Mouse (Mus musculus) induced T-regulatory cell, adult 2 months (primary cell): Measurements from ENCODE around the gene Gm49354.

Experiments used
- DNase-seq: peaks from one replicate; pipeline ENCODE4 v3.0.0-alpha.2; 2012; ENCODE audit warnings: low read depth

Gm49354 gene

GRCm38 (mm10) chr13:59782145-59782544 is at the start of gene Gm49354:
Gm49354 (minus strand) TSS chr13:59782245.
- DNase-seq, result no peak

- no peak for DNase-seq
These were observed 43.9 kb upstream of the Gm49354 start for GRCm38 (mm10) chr13:59825966-59826365.

GRCm38 (mm10) chr13:59822507-59823462 is 40.7 kb upstream of the Gm49354 start, which contains the start of gene Tut7:
Tut7 (minus strand) TSS chr13:59823147.
- peak; percentile 97 for DNase-seq

GRCm38 (mm10) chr13:59820836-59821235 is 38.8 kb upstream of the Gm49354 start:
- peak; percentile 25 for DNase-seq

GRCm38 (mm10) chr13:59820114-59820513 is 38.1 kb upstream of the Gm49354 start:
- peak; percentile 45 for DNase-seq

- no peak for DNase-seq
These were observed 35.3 kb upstream of the Gm49354 start for GRCm38 (mm10) chr13:59817352-59817751.

GRCm38 (mm10) chr13:59814109-59814591 is 32.1 kb upstream of the Gm49354 start:
- no peak for DNase-seq

GRCm38 (mm10) chr13:59811581-59811980 is 29.5 kb upstream of the Gm49354 start:
- no peak for DNase-seq

- DNase-seq, result no peak
These were observed 19.0 kb upstream of the Gm49354 start for GRCm38 (mm10) chr13:59801000-59801399.

- DNase-seq, result no peak
These were observed 18.0 kb upstream of the Gm49354 start for GRCm38 (mm10) chr13:59800077-59800476.

- no peak for DNase-seq
These were observed 16.3 kb upstream of the Gm49354 start for GRCm38 (mm10) chr13:59798306-59798705.

GRCm38 (mm10) chr13:59796466-59796848 is 14.4 kb upstream of the Gm49354 start:
- no peak for DNase-seq

GRCm38 (mm10) chr13:59795807-59796465 is 13.9 kb upstream of the Gm49354 start:
- DNase-seq, result no peak

- no peak for DNase-seq
These were observed 12.7 kb upstream of the Gm49354 start for GRCm38 (mm10) chr13:59794786-59795185.

- peak; percentile 44 for DNase-seq
These were observed 2.2 kb downstream of the Gm49354 start for GRCm38 (mm10) chr13:59779744-59780264.

GRCm38 (mm10) chr13:59779213-59779612 is 2.8 kb downstream of the Gm49354 start:
- peak; percentile 52 for DNase-seq

GRCm38 (mm10) chr13:59775168-59775567 is 6.9 kb downstream of the Gm49354 start:
- no peak for DNase-seq

- no peak for DNase-seq
These were observed 10.8 kb downstream of the Gm49354 start for GRCm38 (mm10) chr13:59771257-59771656.

- peak; percentile 62 for DNase-seq
These were observed 11.2 kb downstream of the Gm49354 start for GRCm38 (mm10) chr13:59770847-59771246.

GRCm38 (mm10) chr13:59770164-59770562 is 11.9 kb downstream of the Gm49354 start:
- DNase-seq, result peak; percentile 91

- DNase-seq, result peak; percentile 99
These were observed 12.5 kb downstream of the Gm49354 start, which contains the start of gene Isca1 for GRCm38 (mm10) chr13:59769296-59770163. Isca1 (minus strand) TSS chr13:59769810.
